Mouse (Mus musculus) stomach, postnatal 0 days (tissue): ENCODE measurements around the gene Pigb. TPM values are rescaled to one million over a fixed set of nuclear protein-coding genes. Genes with fewer than 3 reads are reported as not detected.

ENCODE experiments used
- ATAC-seq: fragments of 200-750 bp; cut with Nextera tagmentation; 2 replicates; pipeline ENCODE4 v1.8.0; 2017; ENCODE audit not compliant: low FRiP score, low TSS enrichment
- DNase-seq: peaks from one replicate; pipeline ENCODE4 v3.0.0-alpha.2; 2016; ENCODE audit warnings: low spot score
- H3K27ac ChIP-seq: fragments of 300-500 bp; sonication (generic); replicated peaks from 2 replicates; pipeline ENCODE4 v1.5.1; 2014; ENCODE audit warnings: mild to moderate bottlenecking, control low read depth
- H3K27me3 ChIP-seq: fragments of 300-500 bp; sonication (generic); 2 replicates; pipeline ENCODE4 v1.6.1; 2014; ENCODE audit warnings: low read length; ENCODE audit not compliant: control insufficient read depth, insufficient read depth
- H3K36me3 ChIP-seq: fragments of 300-500 bp; sonication (generic); 2 replicates; pipeline ENCODE4 v1.6.1; 2014; ENCODE audit warnings: low read length, mixed read lengths; ENCODE audit not compliant: control insufficient read depth, insufficient read depth
- H3K4me1 ChIP-seq: fragments of 300-500 bp; sonication (generic); replicated peaks from 2 replicates; pipeline ENCODE4 v1.6.1; 2014; ENCODE audit warnings: antibody characterized with exemption; ENCODE audit not compliant: control insufficient read depth, insufficient read depth
- H3K4me2 ChIP-seq: fragments of 300-500 bp; sonication (generic); replicated peaks from 2 replicates; pipeline ENCODE4 v1.6.1; 2014; ENCODE audit warnings: low read depth, mild to moderate bottlenecking, control low read depth, moderate library complexity
- H3K4me3 ChIP-seq: fragments of 300-500 bp; sonication (generic); 2 replicates; pipeline ENCODE4 v1.5.1; 2014; ENCODE audit warnings: low read depth, low read length, control low read depth
- H3K9ac ChIP-seq: fragments of 300-500 bp; sonication (generic); 2 replicates; pipeline ENCODE4 v1.6.1; 2014; ENCODE audit warnings: mild to moderate bottlenecking, low read length, control low read depth, mixed read lengths
- H3K9me3 ChIP-seq: fragments of 300-500 bp; sonication (generic); 2 replicates; pipeline ENCODE4 v1.6.1; 2016; ENCODE audit warnings: low read length; ENCODE audit not compliant: control insufficient read depth
- CTCF ChIP-seq: IDR thresholded peaks from 2 replicates; pipeline ENCODE4 v1.5.1; 2016; ENCODE audit warnings: antibody characterized with exemption, low read depth, mild to moderate bottlenecking, moderate library complexity
- EP300 ChIP-seq: optimal IDR thresholded peaks from 2 replicates; pipeline ENCODE3; 2016; ENCODE audit warnings: antibody characterized with exemption
- WGBS: fragments of 180-500 bp; shearing (Covaris S2); extraction: QIAGEN DNeasy Blood & Tissue Kit; methylation state at CpG from one replicate; pipeline ENCODE4 v1.1.7; 2014; 5-methylcytosine and 5-hydroxymethylcytosine counted together
- polyA plus RNA-seq: library from polyadenylated mRNA; unstranded; fragments of >200 nt; fragmentation: Nextera tagmentation; extraction: Ambion mirVana; gene quantifications from 2 replicates; pipeline ENCODE4 v1.2.1, GENCODE M21; 2015

Gene Pigb
- polyA plus RNA-seq, 1 experiment from 2014 or later: 7.7 TPM

DNA sequence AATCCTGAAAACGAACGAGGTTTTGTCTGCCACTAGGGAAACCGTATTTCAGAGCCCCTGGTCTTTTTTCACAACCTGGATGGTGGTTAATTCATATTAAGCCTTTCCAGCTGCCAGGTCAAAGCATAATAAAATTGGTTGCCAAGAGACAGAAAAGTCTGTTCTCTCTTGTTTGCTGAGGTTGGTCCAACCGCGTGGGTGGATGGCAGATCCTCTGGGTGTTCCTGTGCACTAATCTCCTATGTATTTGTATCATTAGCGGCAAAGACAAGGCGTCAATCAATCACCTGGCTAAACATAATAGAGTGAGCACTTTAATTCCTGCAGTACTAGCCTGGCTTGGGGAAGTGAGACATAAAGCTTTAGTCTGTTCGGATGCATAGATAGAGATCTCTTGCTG, 10.4 kb upstream of the Pigb start:
- TF ChIP-seq CTCF (no peak), EP300 (no peak)
- Histone ChIP-seq H3K4me2 (no peak overlapping the region), H3K9me3 (no peaks in the 10 kb centered on the region), H3K4me3 (no peak overlapping the region), H3K36me3 (no peaks in the 10 kb centered on the region), H3K27ac (0 out of 2 replicates have a peak overlapping the region, but pooled peaks have one; percentile 30), H3K9ac (no peak overlapping the region), H3K27me3 (no peaks in the 10 kb centered on the region), H3K4me1 (no peaks in the 10 kb centered on the region)
- 25% methylated on average over 8 of the region's 8 CpGs for WGBS
- DNase-seq (no peak), ATAC-seq (no peak; the same call in 1 of the 2 replicates)

DNA sequence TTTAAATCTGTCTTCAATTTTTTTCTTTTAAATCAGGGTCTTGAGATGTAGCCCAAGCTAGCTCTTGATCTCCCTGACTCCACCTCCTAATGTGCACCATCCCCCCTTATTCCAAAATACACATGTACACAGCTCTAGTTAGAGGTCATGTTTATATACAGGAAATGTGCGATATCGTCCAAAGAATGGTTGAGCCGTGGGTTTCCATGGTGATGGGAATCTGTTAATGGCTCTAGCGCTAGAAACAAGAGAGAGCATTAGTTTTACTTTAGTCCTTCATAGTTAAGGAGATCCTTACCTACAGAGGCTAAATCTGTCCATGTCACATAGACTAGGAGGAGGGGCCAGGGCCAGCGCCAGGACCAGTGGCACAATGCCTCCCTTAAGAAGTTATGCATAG, 9.7 kb upstream of the Pigb start:
- H3K4me2 ChIP-seq: no peak overlapping the region
- DNase-seq (no peak), ATAC-seq (no peak)
- H3K4me1 ChIP-seq: no peaks in the 10 kb centered on the region
- WGBS: 18% methylated on average over 5 of the region's 5 CpGs
- no peak for TF ChIP-seq CTCF
- no peak for TF ChIP-seq EP300
- H3K9me3 ChIP-seq: no peaks in the 10 kb centered on the region
- H3K4me3 ChIP-seq: no peak overlapping the region
- no peak overlapping the region for H3K9ac ChIP-seq
- no peak overlapping the region for H3K27ac ChIP-seq
- H3K27me3 ChIP-seq: no peaks in the 10 kb centered on the region
- H3K36me3 ChIP-seq: no peaks in the 10 kb centered on the region

DNA sequence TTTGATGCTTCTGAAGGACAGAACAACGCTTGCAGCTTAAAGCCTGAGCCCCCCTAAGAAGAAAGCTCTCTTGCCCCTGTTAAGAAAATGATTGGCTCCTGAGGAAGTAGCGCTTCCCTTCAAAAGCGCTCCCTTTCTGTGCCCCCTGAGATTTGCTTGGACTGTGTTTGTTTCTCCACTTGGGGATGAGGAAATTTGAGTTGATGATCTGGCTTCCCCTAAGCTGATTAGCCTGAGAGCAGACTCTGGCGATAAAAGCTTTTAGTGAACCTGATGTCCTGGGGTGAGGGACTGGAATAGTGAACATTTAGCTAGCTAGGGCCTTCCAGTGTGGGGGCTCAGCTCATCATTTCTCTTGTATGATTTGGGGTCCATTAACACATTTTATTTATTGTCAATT, 8.7 kb upstream of the Pigb start:
- Histone ChIP-seq H3K4me1 (no peaks in the 10 kb centered on the region), H3K4me3 (no peak overlapping the region), H3K4me2 (no peak overlapping the region), H3K9me3 (no peaks in the 10 kb centered on the region), H3K27ac (no peak overlapping the region), H3K27me3 (no peaks in the 10 kb centered on the region), H3K36me3 (no peaks in the 10 kb centered on the region), H3K9ac (no peak overlapping the region)
- DNase-seq (no peak), ATAC-seq (no peak)
- TF ChIP-seq EP300: no peak
- no peak for TF ChIP-seq CTCF
- 39% methylated on average over 4 of the region's 4 CpGs for WGBS

DNA sequence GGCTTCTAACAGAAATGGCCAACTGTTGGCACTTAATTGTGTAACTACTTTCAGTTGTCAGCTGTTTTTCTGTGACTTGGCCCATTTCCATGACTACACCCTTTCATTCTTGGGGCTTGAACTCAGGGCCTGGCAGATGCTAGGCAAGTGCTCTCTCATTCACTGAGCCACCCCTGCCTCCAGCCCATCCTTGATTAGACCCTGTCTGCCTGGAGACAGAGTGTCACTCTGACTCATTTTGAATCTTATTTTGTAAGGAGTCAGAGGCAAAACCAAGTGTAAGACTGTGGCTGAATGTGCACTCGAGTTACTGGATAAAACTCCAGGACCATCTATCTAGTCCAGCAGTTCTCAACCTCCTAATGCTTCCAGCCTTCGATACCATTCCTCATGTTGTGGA, 7.7 kb upstream of the Pigb start:
- H3K9ac ChIP-seq: no peak overlapping the region
- no peak overlapping the region for H3K27ac ChIP-seq
- no peaks in the 10 kb centered on the region for H3K9me3 ChIP-seq
- DNase-seq (no peak), ATAC-seq (no peak)
- no peaks in the 10 kb centered on the region for H3K27me3 ChIP-seq
- H3K36me3 ChIP-seq: no peaks in the 10 kb centered on the region
- no peak overlapping the region for H3K4me2 ChIP-seq
- no peaks in the 10 kb centered on the region for H3K4me1 ChIP-seq
- 85% methylated on average over 2 of the region's 2 CpGs for WGBS
- TF ChIP-seq CTCF: no peak
- no peak for TF ChIP-seq EP300
- H3K4me3 ChIP-seq: no peak overlapping the region

DNA sequence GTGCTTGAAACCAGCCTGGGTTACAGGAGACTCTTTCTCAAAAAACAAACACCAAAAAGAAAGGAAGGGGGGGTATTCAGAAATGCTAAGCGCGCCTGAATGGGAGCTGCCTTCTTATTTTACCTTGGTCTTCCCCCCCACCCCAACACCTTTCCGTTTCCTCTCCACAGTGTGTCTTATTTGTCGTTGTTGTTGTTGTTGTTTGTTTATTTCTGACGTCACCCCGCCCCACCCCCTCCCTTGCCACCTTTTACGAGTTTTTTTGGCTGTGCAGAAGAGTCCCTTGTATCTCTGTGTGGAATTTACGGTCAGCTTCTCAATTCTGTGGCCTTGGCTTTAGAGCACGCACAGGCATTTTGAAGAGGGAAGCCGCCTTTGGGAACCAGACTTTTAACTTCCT, 5.5 kb upstream of the Pigb start:
- no peak overlapping the region for H3K27ac ChIP-seq
- TF ChIP-seq CTCF (no peak), EP300 (no peak)
- peak overlapping the region; percentile 94 for H3K4me2 ChIP-seq
- H3K9me3 ChIP-seq: no peaks in the 10 kb centered on the region
- H3K4me1 ChIP-seq: no peaks in the 10 kb centered on the region
- ATAC-seq (no peak), DNase-seq (no peak)
- 64% methylated on average over 10 of the region's 10 CpGs for WGBS
- no peak overlapping the region; the same call in 1 of the 2 replicates for H3K9ac ChIP-seq
- H3K4me3 ChIP-seq: peak overlapping the region; percentile 54
- H3K36me3 ChIP-seq: no peaks in the 10 kb centered on the region
- H3K27me3 ChIP-seq: no peaks in the 10 kb centered on the region

GRCm38 (mm10) chr9:73045204-73045603, 5.0 kb upstream of the Pigb start:
- Histone ChIP-seq H3K9me3 (no peaks in the 10 kb centered on the region), H3K36me3 (no peaks in the 10 kb centered on the region)
- DNase-seq: peak; percentile 23

More at GRCm38 (mm10) chr9:73045204-73045603, 5.0 kb upstream of the Pigb start:
- 5% methylated on average over 7 of the region's 7 CpGs for WGBS
- H3K27ac ChIP-seq: peak overlapping the region; percentile 73
- TF ChIP-seq EP300 (no peak), CTCF (no peak)
- H3K4me3 ChIP-seq: peak overlapping the region; percentile 54
- no peaks in the 10 kb centered on the region for H3K27me3 ChIP-seq
- peak overlapping the region; percentile 94 for H3K4me2 ChIP-seq
- H3K4me1 ChIP-seq: no peaks in the 10 kb centered on the region; the same call in 1 of the 2 replicates
- no peak for ATAC-seq
- H3K9ac ChIP-seq: peak overlapping the region; percentile 69
